Mouse (Mus musculus): ENCODE measurements around the gene Mapk14.

DNA sequence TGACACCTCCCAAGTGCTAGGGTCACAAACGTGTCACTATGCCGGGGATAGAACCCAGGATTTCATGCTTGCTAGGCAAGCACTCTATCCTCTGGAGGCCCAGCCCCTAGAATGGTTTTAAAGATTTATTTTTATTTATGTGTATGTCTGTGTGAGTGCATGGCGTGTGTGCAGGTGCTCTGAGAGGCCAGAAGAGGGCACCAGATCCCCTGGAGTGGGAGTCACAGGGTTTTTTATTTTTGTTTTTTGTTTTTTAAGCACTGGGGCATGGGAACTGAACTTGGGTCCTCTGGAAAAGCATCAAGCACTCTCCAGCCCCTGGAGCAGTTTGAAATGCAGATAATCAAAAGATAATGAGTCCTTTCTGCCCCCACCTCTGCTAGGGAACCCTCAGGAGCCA is 85.7 kb downstream of the Mapk14 start:
- TF ChIP-seq POLR2A (IDR thresholded peaks at IDR 0.05; ENCODE audit: low read depth, low read length) (no peak), CTCF (IDR thresholded peaks at IDR 0.05; ENCODE audit: borderline replicate concordance, insufficient read depth, low read length) (0 out of 2 replicates have a peak, but pooled peaks have one; percentile 8)
